Mouse (Mus musculus) E14TG2a.4 (cell line): ENCODE measurements around the gene Pacsin1.

Source experiments
- CTCF ChIP-seq: conservative IDR thresholded peaks from 2 replicates; pipeline ENCODE4 v1.5.1; 2014; ENCODE audit warnings: low read length
- POU5F1 ChIP-seq: IDR thresholded peaks from 2 replicates; pipeline ENCODE4 v1.6.1; 2014; ENCODE audit warnings: low read length, borderline replicate concordance

DNA sequence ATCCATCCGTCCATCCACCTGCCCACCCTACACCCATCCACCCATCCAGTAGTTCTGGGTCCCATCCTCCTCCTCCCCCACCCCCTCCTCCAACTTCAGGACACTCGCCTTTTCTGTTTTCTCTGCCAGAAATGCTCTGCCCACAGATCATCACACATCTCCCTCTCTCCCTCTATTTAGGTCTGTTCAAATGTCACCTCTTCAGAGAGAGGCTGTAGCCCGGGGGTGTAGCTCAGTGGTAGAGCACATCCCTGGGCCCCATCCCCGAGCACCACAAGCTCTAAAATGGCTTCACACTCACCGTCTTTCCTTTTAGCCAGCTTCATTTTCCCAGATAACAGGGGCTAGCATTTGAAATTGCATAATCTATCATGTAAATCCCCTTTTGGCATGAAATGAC, 22.4 kb downstream of the Pacsin1 start:
- no peak for TF ChIP-seq CTCF
- TF ChIP-seq POU5F1, result no peak
